ENCODE assay signal across 23 mouse cellular contexts in genomic region chr4:151898600-151899245, GRCm38 (mm10). TPM values are rescaled to one million over a fixed set of nuclear protein-coding genes. Genes with fewer than 3 reads are reported as not detected.
DNase-seq lines count a peak whose midpoint lies in the region; ATAC-seq and TF ChIP-seq lines count a peak whose summit lies in the region.
"Had no signal": no experiment of that assay in that cellular context is flagged by ENCODE, and none has a peak within 500 bp of the region (broad histone marks: within the 10 kb centered on the region; RNA-seq: fewer than 3 reads in every experiment).

No protein-coding gene starts in this region.

- TF ChIP-seq CTCF in lung, postnatal 0 days (IDR thresholded peaks at IDR 0.05), result no peak
- TF ChIP-seq CTCF in brain, embryonic 14.5 days (IDR thresholded peaks at IDR 0.05; ENCODE audit: borderline replicate concordance, extremely low read depth, insufficient read depth, insufficient read length), result no peak

- peak; percentile 32 to 42 for DNase-seq in cerebellum, postnatal 25 days
- no peak for DNase-seq in cerebellum, postnatal 36 days
- DNase-seq in heart, adult 18-20 months, result peak; percentile 18 to 42
- DNase-seq in heart, embryonic 10.5 days (ENCODE audit: low spot score), result no peak
- peak; percentile 40 for DNase-seq in lung, postnatal 0 days (ENCODE audit: low spot score)
- no peak for DNase-seq in lung, postnatal 25 days (ENCODE audit: low spot score)
- peak; percentile 59 for DNase-seq in brain, embryonic 14.5 days (ENCODE audit: low read depth)
- DNase-seq: adrenal gland, postnatal 25 days; cerebellum, adult 11 months; cerebellum, adult 9-11 months; gastrocnemius, postnatal 25 days; kidney, adult 2 months; layer of hippocampus, adult 9-11 months; midbrain, embryonic 14.5 days; thymus, postnatal 14 days had no signal

- no peak overlapping the region for H3K4me2 ChIP-seq in lung, postnatal 0 days (replicated peaks; ENCODE audit: low read depth, low read length)
- H3K4me2 ChIP-seq: hindbrain, embryonic 14.5 days; limb, embryonic 15.5 days; liver, embryonic 15.5 days; lung, embryonic 15.5 days; neural tube, embryonic 13.5 days had no signal

- peaks cover 3% of the 10 kb centered on the region; the same call in 1 of the 2 replicates for H3K9me3 ChIP-seq in heart, embryonic 10.5 days
- no peaks in the 10 kb centered on the region for H3K9me3 ChIP-seq in lung, postnatal 0 days (ENCODE audit: low read length)
- H3K9me3 ChIP-seq: limb, embryonic 15.5 days; lung, embryonic 15.5 days; neural tube, embryonic 13.5 days had no signal

- ATAC-seq in lung, postnatal 0 days, result peak; percentile 16; the same call in 1 of the 2 replicates
- ATAC-seq: CD4-positive, CD25-positive, alpha-beta regulatory T cell, adult 4 months had no signal

- TF ChIP-seq POLR2A in brain, embryonic 14.5 days (IDR thresholded peaks at IDR 0.05; ENCODE audit: borderline replicate concordance, extremely low read depth, insufficient read depth, insufficient read length, poor library complexity, severe bottlenecking), result no peak

- peaks cover 6% of the 10 kb centered on the region; the same call in 1 of the 2 replicates for H3K27me3 ChIP-seq in heart, embryonic 10.5 days (ENCODE audit: insufficient read depth, poor library complexity, severe bottlenecking)
- no peaks in the 10 kb centered on the region for H3K27me3 ChIP-seq in lung, postnatal 0 days (replicated peaks; ENCODE audit: insufficient read depth, low read length)
- H3K27me3 ChIP-seq: limb, embryonic 15.5 days; lung, embryonic 15.5 days; neural tube, embryonic 13.5 days had no signal

- no peak overlapping the region for H3K27ac ChIP-seq in heart, embryonic 10.5 days
- H3K27ac ChIP-seq in lung, postnatal 0 days (ENCODE audit: low read length), result no peak overlapping the region
- H3K27ac ChIP-seq: hindbrain, embryonic 14.5 days; kidney, postnatal 0 days; limb, embryonic 15.5 days; liver, embryonic 15.5 days; lung, embryonic 15.5 days had no signal

- H3K9ac ChIP-seq in lung, postnatal 0 days (replicated peaks; ENCODE audit: low read depth), result no peak overlapping the region
- H3K9ac ChIP-seq: hindbrain, embryonic 14.5 days; limb, embryonic 15.5 days; liver, embryonic 15.5 days; lung, embryonic 15.5 days; neural tube, embryonic 13.5 days had no signal

- H3K4me3 ChIP-seq in heart, embryonic 10.5 days, result no peak overlapping the region
- no peak overlapping the region for H3K4me3 ChIP-seq in lung, postnatal 0 days (ENCODE audit: low read depth, low read length)
- H3K4me3 ChIP-seq: limb, embryonic 15.5 days; liver, embryonic 15.5 days; lung, embryonic 15.5 days; megakaryocyte, embryonic 14.5 days; neural tube, embryonic 13.5 days had no signal

- H3K36me3 ChIP-seq in heart, embryonic 10.5 days, result no peaks in the 10 kb centered on the region
- no peaks in the 10 kb centered on the region for H3K36me3 ChIP-seq in lung, postnatal 0 days (ENCODE audit: insufficient read depth, low read length)
- H3K36me3 ChIP-seq: limb, embryonic 15.5 days; liver, embryonic 15.5 days; lung, embryonic 15.5 days; neural tube, embryonic 13.5 days had no signal

- peaks cover 8% of the 10 kb centered on the region for H3K4me1 ChIP-seq in heart, embryonic 10.5 days
- peaks cover 12% of the 10 kb centered on the region for H3K4me1 ChIP-seq in lung, postnatal 0 days (ENCODE audit: insufficient read depth, low read depth, low read length)

- peak; percentile 30; the same call in 1 of the 2 replicates for TF ChIP-seq EP300 in lung, postnatal 0 days (IDR thresholded peaks at IDR 0.05)

- WGBS in heart, embryonic 10.5 days, result 67% methylated on average over 13 of the region's 13 CpGs
- WGBS in lung, postnatal 0 days, result 46% methylated on average over 13 of the region's 13 CpGs

RNA-seq across cellular contexts. Expression of gene Dnajc11, which starts 34.8 kb away (rescaled TPM):
- total RNA-seq in heart, adult 18-20 months (2021), result 100 to 1,000 TPM in 1 of 2 experiments, 10 to 100 TPM in 1; 81.4 to 103 TPM
- 80.5 and 85.8 TPM in 2 replicates for polyA plus RNA-seq in heart, embryonic 10.5 days (2016; fragmentation: Nextera tagmentation; extraction: Ambion mirVana)
- polyA plus RNA-seq in lung, postnatal 0 days (2015; fragmentation: Nextera tagmentation; extraction: Ambion mirVana), result 23.0 and 24.9 TPM in 2 replicates
- 84.0 and 84.3 TPM in 2 replicates for polyA plus RNA-seq in brain, embryonic 14.5 days (2012; rRNA removed)

RNA-seq across cellular contexts. Expression of gene Camta1, which starts 37.0 kb away (rescaled TPM):
- total RNA-seq in heart, adult 18-20 months (2021), result 100 to 1,000 TPM; 207 to 208 TPM
- polyA plus RNA-seq in heart, embryonic 10.5 days (2016; fragmentation: Nextera tagmentation; extraction: Ambion mirVana), result 115 and 123 TPM in 2 replicates
- 79.1 and 86.4 TPM in 2 replicates for polyA plus RNA-seq in lung, postnatal 0 days (2015; fragmentation: Nextera tagmentation; extraction: Ambion mirVana)
- polyA plus RNA-seq in brain, embryonic 14.5 days (2012; rRNA removed), result 64.3 and 92.9 TPM in 2 replicates

Comparison
In these comparisons a context has a peak if more than half of its experiments do, and no peak if none do; other contexts are left out.
1. DNase-seq: peak in cerebellum, postnatal 25 days (2 of 2), heart, adult 18-20 months (2 of 2), lung, postnatal 0 days (single experiment) and brain, embryonic 14.5 days (single experiment); none in cerebellum, postnatal 36 days (0 of 2), heart, embryonic 10.5 days (single experiment) and lung, postnatal 25 days (single experiment).